Mouse (Mus musculus): ENCODE measurements at regions not wholly inside any gene's neighbourhood (a gene's known extent, or its start where the extent isn't known, plus 50 kb on each side); places are given as distances from the start of the nearest gene placed in this dataset.

DNA sequence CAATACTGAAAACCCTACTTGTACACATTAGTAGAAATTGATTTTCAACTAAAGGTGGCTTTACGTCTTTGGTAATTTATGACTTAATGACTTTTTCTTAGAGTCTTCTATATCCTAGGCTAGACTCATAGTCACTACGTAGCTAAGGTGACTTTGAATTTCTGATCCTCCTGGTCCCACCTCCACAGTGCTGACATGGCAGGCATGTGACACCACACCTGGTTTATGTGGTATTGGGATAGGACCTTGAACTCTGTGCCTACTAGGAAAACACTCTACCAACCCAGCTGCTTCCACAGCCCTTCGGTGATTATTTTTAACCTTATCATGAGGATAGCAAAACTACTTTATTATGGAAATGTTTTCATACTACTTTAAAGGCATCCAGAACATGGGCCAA, 51.5 kb upstream of the D7Ertd443e start:
- DNase-seq = no peak

DNA sequence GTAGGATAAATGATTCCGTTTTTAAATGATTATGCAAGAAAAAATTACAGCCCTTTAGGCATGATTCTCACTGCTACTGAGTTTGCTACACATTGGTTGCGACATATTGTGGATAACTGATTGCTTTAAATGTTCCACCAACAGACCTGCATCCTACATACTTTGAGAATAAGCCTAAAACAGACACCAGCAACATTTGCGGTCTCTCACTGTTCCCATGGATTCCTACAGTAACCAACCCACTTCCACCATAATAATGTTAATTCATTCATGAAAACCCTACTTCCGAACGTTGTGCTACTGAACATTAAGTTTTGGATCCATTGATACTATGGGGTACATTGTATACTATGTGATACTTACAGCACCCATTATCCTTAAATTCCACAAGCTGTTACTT, 53.8 kb upstream of the D7Ertd443e start:
- no peak for DNase-seq

GRCm38 (mm10) chr7:134445008-134445806, 59.7 kb upstream of the D7Ertd443e start:
- no peak for DNase-seq

DNA sequence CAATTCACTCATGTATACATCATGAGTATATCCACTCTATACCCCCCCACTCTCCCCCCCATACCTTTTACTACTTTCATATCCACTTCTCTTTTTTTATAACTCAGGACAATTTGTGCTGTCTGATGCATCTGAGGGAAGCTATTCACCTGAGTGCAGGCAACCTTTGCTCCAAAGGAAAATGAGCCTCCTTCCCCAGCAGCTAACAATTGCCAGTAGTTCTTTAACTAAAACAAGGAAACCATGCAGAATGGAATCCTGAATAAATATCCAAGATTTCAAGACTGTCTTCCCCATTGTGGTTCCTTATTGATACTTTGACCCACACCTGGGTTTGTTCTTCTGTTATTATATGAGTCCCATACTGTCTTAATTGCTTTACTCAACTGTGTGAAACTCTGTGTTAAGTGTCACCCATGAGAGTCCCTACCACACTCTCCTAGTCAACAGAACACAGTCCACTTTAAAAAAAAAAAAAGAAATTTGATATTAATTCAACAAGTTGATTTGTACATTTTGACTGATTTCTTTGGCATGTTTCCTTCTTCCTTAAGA, 62.3 kb upstream of the D7Ertd443e start:
- DNase-seq = no peak

DNA sequence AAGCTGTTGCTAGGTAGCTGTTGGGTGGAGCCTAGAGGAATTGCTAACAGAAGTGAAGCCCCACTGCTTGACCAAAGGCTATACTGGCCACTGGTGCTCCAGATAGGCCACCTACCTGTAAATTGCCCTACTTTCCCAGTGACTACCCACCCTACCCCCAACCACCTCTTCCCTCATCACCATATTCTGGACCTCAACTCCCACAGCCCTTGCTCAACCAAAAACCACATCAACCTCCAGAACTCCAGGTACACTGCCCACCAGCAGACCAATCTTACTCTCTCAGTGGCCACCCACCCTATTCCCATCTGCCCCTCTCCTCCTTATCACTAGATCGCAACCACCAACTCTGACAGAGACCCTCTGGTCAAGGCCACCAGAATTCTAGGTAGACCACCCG, 63.4 kb upstream of the D7Ertd443e start:
- no peak for DNase-seq

DNA sequence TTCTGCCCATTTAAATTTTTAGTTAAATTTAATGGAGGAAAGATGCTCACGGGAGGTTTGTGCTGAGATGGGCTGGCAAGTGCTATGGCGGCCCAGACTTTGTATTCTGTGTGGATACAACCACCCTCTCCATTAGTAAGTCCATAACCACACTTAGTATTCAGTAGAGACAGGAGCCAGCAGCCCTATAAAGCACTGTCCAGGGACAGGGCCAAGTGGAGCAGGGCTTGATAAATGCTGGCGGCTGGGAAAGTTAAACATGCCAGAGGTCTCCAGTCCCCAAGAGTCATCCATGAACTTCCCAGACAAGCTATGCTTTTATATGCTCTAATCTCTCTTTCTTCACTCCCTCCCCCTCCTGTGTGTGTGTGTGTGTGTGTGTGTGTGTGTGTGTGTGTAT, 77.2 kb upstream of the D7Ertd443e start:
- no peak for DNase-seq

DNA sequence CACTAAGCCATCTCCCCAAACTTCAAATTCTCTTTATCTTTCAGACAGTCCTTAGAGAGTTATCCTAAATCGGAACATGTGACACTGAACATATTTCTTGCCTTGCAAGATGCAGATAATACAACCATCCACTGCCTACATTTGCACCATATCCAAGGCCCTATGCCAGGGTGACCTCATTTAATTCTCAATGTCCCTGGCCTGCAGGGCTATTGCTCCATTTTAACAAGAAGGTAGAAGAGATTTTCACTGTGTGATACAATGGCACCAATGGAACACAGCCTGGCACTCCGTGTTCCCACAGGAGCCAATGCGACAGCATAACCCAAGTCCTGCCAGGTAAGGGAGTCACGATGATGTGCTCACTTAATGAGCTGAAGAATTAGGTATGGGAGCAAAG, 77.9 kb upstream of the D7Ertd443e start:
- no peak for DNase-seq

- no peak for DNase-seq
Measured at GRCm38 (mm10) chr7:134467216-134467615, 81.8 kb upstream of the D7Ertd443e start.

DNA sequence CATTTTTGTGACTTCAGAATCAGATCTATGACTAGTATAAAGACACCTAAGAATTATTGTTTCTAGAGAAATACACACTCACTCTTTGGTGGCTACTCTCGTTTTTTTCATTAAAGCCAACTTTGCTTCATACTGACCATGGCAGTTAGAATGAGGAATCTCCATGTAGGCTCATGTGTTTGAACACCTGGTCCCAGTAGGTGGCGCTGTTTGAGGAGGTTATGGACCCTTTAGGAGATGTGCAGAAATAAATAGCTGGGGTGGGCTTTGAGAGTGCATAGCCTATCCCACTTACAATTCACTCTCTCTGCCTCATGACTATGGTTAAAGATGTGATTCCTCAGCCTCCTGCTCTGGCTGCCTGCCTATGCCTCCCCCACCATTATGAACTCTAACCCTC, 85.8 kb upstream of the D7Ertd443e start:
- peak in 1 of 2 experiments; percentile 18 for DNase-seq

GRCm38 (mm10) chr7:134491326-134491725, 105.9 kb upstream of the D7Ertd443e start:
- DNase-seq = peak in 1 of 2 experiments; percentile 9

- no peak for DNase-seq
Measured at GRCm38 (mm10) chr7:134497219-134497618, 111.8 kb upstream of the D7Ertd443e start.

GRCm38 (mm10) chr7:134497870-134498269, 112.4 kb upstream of the D7Ertd443e start:
- no peak for DNase-seq

GRCm38 (mm10) chr7:134498716-134499115, 113.3 kb upstream of the D7Ertd443e start:
- DNase-seq = no peak

- no peak for DNase-seq
Measured at GRCm38 (mm10) chr7:134499429-134499828, 114.0 kb upstream of the D7Ertd443e start.

DNA sequence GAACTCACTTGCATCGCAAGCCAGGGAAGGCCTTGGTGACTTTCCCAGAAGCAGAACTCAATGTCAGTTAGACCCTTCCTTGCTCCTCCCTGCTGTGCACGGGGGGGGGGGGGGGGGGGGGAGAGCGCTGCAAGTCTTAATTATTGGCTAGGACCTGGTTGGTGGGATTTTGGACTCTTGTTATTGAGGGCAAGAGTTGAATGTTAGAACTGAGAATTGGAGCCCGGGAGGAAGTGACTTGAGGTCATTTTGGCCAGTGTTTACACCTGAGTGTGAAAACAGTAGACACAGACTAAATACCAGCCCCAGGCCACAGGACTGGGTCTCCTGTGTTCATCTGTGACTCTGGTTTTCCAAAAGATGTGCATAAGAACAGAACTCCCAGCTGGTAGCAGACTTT, 114.7 kb upstream of the D7Ertd443e start:
- no peak for DNase-seq

DNA sequence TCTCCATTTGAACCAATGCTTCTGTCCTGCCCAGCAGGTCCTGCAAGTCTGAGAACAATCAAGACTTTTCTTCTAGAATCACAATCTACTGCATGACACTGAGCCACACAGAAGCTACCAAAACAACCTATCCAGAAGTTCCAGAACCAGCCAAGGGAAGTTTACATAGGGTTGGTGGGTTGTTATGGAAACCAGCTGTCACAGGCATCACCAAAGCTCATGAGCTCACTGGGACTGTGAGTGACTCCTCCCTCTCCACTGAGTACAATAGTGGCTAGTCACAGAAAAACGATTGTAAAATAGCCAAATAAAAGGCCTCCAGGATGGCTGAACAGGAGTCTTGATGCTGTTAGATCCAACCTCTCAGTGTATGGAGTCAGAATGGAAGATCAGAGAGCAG, 115.6 kb upstream of the D7Ertd443e start:
- no peak for DNase-seq

DNA sequence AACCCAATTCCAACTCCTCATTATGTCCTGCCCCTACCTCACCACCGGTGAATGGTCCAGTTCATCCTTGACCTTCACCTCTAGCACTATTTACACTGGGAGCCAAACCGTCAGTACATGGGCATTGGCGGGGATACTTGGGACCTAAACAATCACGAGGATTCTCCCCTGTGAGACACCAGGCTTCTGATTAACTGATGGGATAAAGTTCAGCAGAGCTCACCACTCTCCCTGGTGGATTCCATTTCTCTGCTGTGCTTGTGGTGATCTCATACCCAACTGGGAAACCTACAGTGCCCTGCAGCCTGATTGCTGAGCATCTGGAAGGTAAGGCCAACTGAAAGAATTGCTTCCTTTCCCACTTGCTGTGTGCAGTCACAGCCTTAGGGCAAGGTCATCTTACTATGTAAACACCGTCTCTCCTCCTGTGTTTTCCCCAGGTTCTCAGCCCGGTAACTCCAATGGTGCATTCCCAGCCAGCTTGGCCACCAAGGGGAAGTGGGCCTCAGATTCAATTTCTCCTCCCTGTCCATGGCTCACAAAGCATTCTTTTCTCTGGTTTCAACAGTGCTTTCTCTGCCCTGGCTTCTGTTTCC, 125.0 kb upstream of the D7Ertd443e start:
- no peak for DNase-seq

DNA sequence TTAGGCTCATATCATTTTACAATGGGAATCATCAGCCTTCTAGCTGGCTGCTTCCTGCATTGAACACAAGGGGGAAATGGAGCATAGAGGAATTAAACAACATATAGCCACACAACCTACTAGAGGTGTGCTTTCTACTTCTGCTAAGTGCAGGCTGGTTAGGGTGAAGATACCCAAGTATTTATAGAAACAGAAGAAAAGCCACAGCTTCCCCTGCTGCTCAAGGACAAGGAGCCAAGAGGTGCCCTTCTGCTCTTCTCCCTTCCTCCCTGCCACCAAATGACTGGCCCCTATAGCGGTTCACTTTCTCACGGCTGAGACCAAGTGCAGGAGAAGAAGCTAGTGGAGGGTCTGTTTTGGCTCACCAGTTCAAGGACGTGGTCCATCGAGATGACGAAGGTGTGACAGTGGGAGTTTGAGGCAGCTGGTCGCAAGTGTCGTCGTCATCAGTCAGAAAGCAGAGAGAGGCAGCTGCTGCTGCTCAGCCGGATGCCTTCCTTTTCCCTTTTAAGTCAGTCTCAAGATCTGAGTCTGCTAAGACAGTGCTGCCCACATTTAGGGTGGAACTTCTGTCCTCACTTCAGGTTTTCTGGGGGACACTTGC, 134.0 kb upstream of the D7Ertd443e start:
- DNase-seq = no peak

DNA sequence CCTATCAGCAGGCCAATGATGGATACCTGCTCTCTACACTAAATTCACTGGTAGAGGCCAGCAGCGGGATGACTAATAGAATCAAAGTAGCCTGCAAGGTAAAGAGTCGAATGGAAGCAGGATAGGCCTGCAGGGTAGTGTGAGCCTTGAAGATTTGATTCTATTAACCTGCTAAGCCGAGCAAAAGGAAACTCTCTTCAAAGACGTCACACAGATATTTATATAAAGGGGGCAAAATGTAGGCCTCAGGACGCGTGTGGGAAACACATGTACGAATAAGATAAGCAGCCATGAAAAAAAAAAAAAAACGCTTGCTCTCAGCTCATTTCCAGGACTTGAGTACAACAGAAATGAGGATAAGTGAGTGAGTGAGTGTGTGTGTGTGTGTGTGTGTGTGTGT, 138.4 kb upstream of the D7Ertd443e start:
- no peak for DNase-seq

GRCm38 (mm10) chr7:134525041-134525440, 139.6 kb upstream of the D7Ertd443e start:
- DNase-seq = no peak

GRCm38 (mm10) chr7:134525461-134525860, 140.0 kb upstream of the D7Ertd443e start:
- DNase-seq = no peak

DNA sequence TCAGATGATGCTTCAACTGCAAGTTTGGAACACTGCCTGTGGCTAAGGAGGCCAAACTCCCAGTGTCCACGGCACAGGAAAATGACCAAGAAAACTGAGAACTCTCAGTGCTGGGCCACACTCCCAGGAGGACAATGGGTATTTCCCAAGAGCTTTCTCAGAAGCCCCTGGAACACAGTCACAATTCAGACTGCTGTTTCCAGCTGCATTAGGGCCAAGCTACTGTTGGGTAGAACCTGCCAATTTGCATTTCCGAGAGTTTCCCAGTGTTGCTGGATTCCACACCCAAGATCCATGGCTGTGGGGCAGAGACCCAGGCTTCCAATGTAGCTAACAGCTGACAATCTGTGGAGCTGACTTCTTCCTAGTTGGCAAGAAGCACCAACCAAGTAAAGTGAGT, 141.9 kb upstream of the D7Ertd443e start:
- no peak for DNase-seq

DNA sequence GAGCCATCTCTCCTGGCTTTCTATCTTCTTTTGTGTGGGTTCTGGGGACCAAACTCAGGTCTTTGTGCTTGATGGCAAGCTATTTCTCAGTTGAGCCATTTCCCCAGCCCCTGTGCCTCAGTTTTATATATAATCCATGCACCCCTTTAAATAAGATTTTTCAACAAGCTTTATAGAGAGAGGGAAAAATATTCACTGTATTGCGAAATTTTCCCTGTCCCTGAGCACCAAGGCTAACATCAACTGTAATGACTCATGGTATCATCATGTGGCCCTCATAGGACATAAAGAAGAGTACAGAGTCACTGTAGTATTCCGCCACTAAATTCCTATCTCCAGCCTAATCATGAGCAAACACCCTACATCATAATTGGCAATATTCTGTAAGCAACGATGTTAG, 142.4 kb upstream of the Dock1 start:
- no peak for DNase-seq

GRCm38 (mm10) chr7:134534821-134535220, 135.6 kb upstream of the Dock1 start:
- DNase-seq = no peak

Data from cerebellum, postnatal 25 days (tissue).